Mouse (Mus musculus) ES-Bruce4 (cell line): ENCODE data around the gene Depdc5.

Experiments used
- CTCF ChIP-seq: IDR thresholded peaks from one replicate; pipeline ENCODE4 v1.8.1; 2011; ENCODE audit warnings: low read depth, low read length
- POLR2A ChIP-seq: IDR thresholded peaks from one replicate; pipeline ENCODE4 v1.8.1; 2011; ENCODE audit warnings: low read length; ENCODE audit not compliant: insufficient read depth

- TF ChIP-seq POLR2A: no peak
- no peak for TF ChIP-seq CTCF
Observed at GRCm38 (mm10) chr5:32950077-32950476, 86.6 kb downstream of the Depdc5 start.
